Mouse (Mus musculus): Measurements from ENCODE around the gene Fam189a1.

Fam189a1 gene

GRCm38 (mm10) chr7:65031195-65031594, 125.2 kb downstream of the Fam189a1 start:
- no peak for DNase-seq

DNA sequence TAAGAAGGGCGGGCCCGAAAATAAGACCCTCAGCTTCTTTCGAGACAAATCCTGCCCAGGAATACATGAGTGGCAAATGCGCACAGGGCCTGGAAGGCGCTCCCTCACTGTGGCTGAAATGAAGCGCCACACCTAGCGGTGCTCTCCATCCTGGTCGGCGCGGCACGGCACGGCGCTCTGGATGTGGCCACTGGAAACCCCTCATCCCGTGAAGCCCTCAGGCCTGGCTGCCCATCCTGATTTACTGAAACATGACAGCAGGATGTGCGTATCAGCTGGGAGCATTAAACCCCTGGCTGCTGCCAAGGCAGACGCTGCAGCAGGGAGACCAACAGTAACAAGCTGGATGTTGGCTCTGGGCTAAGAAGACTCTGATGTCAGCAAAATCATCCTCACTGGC, 126.4 kb downstream of the Fam189a1 start:
- no peak for DNase-seq

DNA sequence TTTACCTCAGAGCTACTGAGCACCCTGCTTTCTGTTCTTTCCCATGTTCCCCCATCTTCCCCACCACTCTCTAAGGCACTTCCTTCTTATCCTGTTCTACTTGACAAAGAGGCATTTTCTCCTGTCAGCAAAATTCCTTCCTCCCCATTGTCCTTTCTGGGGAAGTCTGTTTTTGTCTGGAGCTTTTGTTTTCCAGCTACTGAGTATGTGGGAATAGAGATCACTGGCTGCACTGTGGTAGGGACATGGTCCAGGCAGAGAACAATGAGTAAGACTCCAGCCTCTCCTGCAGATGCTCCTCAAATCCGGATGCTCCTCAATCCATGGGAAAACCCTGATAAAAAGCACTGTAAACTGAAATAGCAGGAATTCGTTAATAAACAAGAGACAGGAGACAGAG, 135.1 kb downstream of the Fam189a1 start:
- DNase-seq: no peak

GRCm38 (mm10) chr7:65018036-65018679, 138.2 kb downstream of the Fam189a1 start:
- DNase-seq: no peak

- DNase-seq: no peak
Measured at GRCm38 (mm10) chr7:65017348-65017747, 139.0 kb downstream of the Fam189a1 start.

DNA sequence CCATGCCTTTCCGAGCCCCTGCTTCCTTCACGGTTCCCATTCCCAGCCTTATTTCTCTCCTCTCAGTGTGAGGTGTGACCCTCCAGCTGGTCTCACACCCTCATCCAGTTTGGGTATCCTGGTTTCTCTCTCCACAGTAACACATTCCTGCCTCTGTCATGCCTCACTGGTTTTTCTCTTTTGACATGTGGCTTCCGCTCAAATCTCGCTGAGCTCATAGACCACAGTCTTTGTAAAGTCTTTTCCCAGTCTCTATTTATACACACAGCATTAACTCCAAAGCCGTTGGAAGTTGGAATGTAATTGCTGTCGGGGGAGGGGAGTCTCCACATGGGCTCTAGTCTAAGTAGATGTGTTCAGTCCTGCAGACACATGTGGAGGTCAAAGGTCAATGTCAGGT, 145.2 kb downstream of the Fam189a1 start:
- no peak for DNase-seq

DNA sequence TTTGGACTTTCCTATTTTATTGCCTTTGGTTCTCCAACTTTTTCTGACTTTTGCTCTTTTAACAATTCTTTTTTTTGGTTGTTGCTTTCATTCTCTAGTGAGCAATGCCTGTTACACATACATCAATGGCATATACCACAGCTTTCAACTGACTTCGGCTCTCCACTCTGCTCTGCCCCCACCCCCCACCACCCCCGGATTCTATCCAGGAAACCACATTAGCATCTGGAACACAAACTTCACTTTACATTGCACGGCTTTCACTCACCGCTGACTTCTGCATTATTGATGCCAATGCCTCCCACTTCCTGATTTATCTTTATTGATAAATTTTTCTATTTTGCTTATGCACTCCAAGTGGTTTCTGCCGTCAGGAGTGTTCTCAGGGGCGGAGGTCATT, 146.1 kb downstream of the Fam189a1 start:
- no peak for DNase-seq

GRCm38 (mm10) chr7:65005731-65006130, 150.6 kb downstream of the Fam189a1 start:
- DNase-seq: no peak

GRCm38 (mm10) chr7:64999718-65000214, 156.6 kb downstream of the Fam189a1 start:
- no peak for DNase-seq

- DNase-seq: no peak
Measured at GRCm38 (mm10) chr7:64997743-64998142, 158.6 kb downstream of the Fam189a1 start.

DNA sequence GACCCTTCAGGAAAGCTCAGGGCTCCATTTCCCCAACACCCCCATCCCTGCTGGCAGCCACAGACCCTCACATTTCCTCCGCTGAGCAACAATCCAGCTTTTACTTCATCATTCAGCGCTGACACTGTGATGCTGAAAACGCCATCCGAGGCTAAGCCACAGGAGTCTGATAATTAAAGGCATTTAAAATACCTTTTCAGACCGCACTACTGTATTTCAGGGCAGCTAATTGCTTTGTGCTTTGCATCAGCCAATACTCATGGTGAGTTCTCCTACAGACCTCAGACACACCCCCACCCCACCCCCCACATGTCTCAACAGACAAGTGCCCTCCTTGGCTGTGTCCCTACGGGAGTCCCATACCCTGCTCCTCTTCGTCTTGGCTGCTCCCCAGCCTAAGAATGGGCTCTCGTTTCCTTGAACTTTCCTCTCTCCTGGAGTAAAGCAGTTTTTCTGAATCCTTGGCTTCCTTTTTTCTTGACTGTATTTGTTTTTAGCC, 160.4 kb downstream of the Fam189a1 start:
- DNase-seq: no peak

- no peak for DNase-seq
Measured at GRCm38 (mm10) chr7:64989406-64989805, 167.0 kb downstream of the Fam189a1 start.

DNA sequence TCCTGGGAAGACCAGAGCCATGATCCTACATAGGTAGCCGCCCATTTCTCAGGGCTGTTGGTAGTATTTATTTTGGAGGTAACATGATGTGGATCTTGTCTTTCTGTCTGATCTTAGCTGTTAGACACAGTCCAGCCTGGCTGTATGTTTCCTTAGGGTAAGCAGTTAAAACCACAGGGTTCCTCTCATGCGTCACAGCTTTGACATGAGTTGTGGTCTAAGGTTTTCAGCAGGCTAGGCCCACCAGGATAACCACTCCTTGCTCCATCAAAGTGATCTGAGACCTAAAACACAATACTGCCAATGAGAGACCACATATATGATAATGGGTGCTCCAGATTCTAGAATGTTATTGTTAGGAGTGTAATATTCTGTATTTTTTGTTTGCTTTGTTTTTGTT, 168.4 kb downstream of the Fam189a1 start:
- no peak for DNase-seq

- DNase-seq: no peak
Measured at GRCm38 (mm10) chr7:64984468-64985120, 171.8 kb downstream of the Fam189a1 start.

- no peak for DNase-seq
Measured at GRCm38 (mm10) chr7:64981511-64982235, 174.7 kb downstream of the Fam189a1 start.

DNA sequence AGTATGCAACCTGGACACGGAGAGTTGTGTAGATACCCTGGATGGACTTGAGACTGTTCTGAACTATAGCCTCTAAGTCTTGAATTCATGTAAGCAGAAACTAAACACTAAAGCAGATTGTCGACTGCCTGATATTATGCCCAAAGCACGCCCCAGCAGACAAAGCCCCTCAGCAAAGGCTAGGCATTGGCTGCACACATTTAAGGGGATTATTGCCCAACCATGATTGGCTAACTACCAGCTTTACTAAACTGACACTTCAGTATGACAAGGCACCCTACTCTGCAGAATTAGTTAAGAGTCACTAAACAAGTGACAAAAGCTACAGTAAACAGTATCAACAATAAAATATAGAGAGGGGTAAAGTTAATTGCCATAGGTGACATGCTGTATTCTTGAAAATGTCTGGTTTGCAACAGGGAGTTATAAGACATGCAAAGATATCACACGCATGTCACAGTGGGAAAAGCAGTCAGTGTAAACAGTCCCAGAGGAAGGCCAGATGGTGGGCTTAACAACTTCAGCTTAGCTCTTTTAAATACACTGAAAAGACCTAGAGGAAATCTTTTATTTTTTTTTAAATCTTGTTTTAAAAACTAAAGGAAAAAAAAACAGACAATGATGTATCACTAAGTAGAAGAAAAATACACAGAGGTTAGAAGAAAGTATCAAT, 182.6 kb downstream of the Fam189a1 start:
- no peak for DNase-seq

GRCm38 (mm10) chr7:64962128-64962527, 194.2 kb downstream of the Fam189a1 start:
- no peak for DNase-seq

- no peak for DNase-seq
Measured at GRCm38 (mm10) chr7:64959087-64959486, 197.3 kb downstream of the Fam189a1 start.

DNA sequence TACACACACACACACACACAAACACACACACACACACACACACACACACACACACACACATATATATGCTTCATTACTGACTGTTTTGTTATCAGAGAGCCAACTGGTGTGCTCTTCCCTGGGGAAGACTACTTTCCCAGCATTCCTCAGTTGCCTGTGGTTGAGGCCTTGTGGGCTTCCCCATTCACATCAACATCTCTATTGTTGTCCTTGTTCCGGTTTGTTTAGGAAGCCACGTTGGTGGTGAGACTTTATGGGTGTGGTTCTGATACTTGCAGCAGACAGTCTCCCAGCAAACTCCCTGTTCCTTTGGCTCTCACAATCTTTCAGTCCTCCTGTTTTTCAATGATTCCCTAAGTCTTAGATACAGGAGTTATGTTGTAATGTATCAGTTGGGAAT, 204.2 kb downstream of the Fam189a1 start:
- DNase-seq: no peak

GRCm38 (mm10) chr7:64950771-64951099, 205.6 kb downstream of the Fam189a1 start:
- DNase-seq: no peak

DNA sequence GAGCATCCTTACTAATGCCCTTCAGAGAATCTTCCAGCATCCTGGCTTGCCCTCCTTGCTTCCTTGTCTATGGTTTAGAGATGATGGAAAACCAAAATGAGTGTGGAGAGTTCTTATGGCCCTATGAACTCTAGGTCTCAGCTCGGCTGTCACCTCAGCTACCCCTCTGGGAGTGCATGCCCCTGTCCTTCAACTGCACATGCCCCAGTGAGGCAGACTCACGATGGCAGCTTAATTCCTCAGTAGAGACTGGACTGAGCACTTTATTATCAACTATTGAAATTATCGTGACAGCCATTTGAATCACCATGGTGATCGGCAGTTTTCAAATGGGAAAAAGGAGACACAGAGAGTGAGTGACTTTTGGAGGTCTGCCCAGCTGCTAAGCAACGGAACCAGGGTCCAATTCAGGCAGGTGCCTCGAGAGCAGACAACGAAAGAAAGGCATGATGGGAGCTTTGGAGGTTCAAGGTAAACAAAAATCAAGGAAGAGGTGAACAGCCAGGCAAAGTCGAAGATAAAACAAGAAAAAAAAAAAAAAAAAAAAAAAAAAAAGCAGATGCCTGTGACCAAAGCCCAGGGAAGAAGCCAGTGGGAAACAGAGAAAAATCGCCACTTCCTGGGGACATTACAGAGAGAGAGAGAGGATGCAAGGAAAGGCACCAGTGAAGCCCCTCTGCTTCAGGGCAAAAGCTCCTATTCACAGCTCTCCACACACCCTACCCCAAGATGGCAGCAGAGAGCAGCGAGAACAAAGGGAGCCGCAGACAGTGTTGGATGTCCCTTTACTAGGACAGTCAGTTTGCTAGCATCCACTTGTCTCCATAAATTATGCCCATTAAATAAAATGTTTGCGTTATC, 206.2 kb downstream of the Fam189a1 start:
- DNase-seq: peak; percentile 52 to 54

- no peak for DNase-seq
Measured at GRCm38 (mm10) chr7:64949465-64949864, 206.9 kb downstream of the Fam189a1 start.
